Mouse (Mus musculus): Measurements from ENCODE around the gene B4galt5. TPM values are rescaled to one million over a fixed set of nuclear protein-coding genes. Genes with fewer than 3 reads are reported as not detected.

The B4galt5 gene
- polyA plus RNA-seq, 1 experiment from 2014 or later: 7.6 TPM

DNA sequence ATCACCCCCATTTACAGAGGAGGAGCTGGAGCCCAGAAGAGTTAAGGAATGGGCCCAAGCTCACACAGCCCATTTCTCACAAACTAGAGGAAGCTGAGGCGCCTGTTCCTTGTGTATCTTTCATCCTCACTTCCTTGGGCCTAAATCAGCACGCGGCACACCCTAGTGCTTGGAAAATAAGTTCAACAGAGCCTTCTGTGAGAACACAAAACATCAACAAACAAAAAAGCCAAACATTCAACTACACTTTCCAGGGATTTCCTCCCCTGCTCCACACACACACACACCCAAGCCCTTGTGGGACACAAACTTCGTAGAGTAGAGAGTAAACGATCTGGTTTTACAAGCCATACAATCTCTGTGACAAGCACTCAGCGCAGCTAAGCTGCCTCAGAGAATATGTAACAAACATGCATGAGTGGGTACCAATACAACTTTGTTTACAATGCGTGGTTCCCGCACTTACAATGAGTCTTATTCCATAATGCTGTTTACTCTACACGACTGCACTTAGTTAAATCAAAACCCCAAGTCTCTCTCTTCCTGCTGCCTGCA is 5.7 kb upstream of the B4galt5 start:
- Histone ChIP-seq H3K27me3 (peaks cover 16% of the 10 kb centered on the region), H3K4me1 (peaks cover 11% of the 10 kb centered on the region), H3K4me3 (no peak overlapping the region), H3K9ac (no peak overlapping the region), H3K36me3 (no peaks in the 10 kb centered on the region), H3K4me2 (no peak overlapping the region), H3K27ac (peak overlapping the region; percentile 44; the same call in 1 of the 2 replicates), H3K9me3 (no peaks in the 10 kb centered on the region)
- WGBS: 63% methylated on average over 9 of the region's 9 CpGs
- no peak for ATAC-seq (ENCODE audit: insufficient number of reproducible peaks, insufficient read depth, low FRiP score, low TSS enrichment, low read depth)

DNA sequence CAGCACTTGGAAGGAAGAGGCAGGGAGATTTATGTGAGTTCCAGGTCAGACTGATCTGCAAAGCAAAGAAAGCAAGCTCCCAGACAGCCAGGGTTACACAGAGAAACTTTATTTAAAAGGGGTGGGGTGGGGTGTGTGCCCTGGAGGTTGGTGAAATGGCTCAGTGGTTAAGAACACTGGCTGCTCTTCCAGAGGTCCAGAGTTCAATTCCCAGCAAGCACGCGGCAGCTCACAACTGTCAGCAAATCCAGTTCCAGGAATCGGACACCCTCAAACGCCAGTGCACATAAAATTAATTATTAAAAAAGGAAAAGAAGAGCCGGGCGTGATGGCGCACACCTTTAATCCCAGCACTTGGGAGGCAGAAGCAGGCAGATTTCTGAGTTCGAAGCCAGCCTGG is 5.1 kb upstream of the B4galt5 start:
- no peaks in the 10 kb centered on the region for H3K36me3 ChIP-seq
- peaks cover 16% of the 10 kb centered on the region for H3K27me3 ChIP-seq
- no peak overlapping the region for H3K9ac ChIP-seq
- H3K4me3 ChIP-seq: no peak overlapping the region
- 0 out of 2 replicates have a peak overlapping the region, but pooled peaks have one; percentile 44 for H3K27ac ChIP-seq
- no peak for ATAC-seq (ENCODE audit: insufficient number of reproducible peaks, insufficient read depth, low FRiP score, low TSS enrichment, low read depth)
- H3K9me3 ChIP-seq: no peaks in the 10 kb centered on the region
- H3K4me1 ChIP-seq: peaks cover 12% of the 10 kb centered on the region
- WGBS: 87% methylated on average over 8 of the region's 8 CpGs
- H3K4me2 ChIP-seq: no peak overlapping the region

DNA sequence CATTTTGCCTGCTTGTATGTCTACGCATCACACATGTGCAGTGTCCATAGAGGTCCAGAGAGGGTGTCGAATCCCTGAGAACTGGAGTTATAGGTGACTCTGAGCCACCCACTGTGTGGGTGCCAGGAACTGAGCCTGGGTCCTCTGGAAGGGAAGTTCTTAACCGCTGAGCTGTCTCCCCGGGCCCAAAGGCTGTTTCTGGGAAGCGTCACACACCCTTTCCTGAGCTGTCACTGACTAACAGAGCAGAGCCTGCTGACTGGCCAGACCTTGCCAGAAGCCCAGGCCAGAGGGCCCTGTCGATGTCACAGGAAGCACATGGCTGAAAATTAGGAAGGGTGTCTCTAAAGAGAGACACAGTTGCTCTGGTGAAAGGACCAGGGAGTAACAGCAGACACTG is 3.5 kb upstream of the B4galt5 start:
- Histone ChIP-seq H3K27me3 (peaks cover 16% of the 10 kb centered on the region), H3K36me3 (no peaks in the 10 kb centered on the region), H3K4me1 (peaks cover 20% of the 10 kb centered on the region), H3K27ac (no peak overlapping the region), H3K9ac (no peak overlapping the region), H3K4me2 (no peak overlapping the region), H3K4me3 (no peak overlapping the region), H3K9me3 (no peaks in the 10 kb centered on the region)
- WGBS: 75% methylated on average over 6 of the region's 6 CpGs
- no peak for ATAC-seq (ENCODE audit: insufficient number of reproducible peaks, insufficient read depth, low FRiP score, low TSS enrichment, low read depth)

DNA sequence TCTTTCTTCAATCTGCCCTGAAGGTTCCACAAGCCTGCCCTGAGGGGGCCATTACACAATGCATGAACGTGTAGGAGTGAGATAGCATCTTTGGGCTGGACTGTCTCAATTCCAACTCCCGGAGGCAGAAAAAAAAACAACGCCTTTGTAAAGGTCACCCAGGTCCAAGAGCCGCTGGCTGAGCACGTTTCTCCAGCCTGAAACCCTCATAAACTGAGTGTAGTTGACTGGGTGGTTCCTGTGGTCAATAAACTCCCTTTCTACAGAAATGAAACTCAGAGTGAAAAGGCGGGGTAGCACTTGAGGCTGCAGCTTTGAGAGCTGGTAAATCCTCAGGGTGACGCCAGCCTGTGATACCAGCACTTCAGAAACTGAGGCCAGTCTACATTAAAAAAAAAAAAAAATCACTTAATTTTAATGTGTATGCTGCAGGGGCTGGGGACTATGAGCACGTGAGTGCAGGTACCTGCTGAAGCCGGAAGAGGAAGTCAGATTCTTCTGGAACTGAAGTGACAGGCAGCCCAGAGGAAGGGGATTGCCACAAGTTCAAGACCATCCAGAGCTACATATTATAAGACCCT is 2.5 kb upstream of the B4galt5 start:
- no peak for ATAC-seq (ENCODE audit: insufficient number of reproducible peaks, insufficient read depth, low FRiP score, low TSS enrichment, low read depth)

DNA sequence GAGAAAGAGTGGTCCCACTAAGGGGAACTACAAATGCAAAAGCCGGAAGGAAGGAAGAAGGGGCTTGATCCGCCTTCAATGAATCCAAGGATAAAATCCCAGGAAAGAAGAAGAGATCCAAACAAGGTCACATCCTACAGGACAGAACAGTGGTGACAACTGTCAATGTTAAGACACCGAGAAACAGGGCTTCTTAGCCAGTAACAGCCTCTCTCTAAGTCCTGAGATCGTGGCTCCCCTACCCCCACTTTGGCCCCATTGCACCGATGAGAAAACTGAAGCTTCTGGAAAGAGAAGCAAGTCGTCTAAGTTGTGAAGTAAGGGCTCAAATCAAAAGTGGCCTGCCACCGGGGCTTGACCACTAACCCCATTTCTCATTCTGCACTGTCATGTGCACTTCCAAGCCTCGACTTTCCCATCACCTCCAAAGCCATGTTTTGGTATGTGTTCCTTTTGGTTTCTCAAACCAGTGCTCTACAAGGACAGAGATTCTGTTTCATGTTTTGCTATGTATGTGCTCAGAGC is 1.2 kb upstream of the B4galt5 start:
- Histone ChIP-seq H3K36me3 (no peaks in the 10 kb centered on the region), H3K27me3 (peaks cover 16% of the 10 kb centered on the region), H3K4me3 (peak overlapping the region; percentile 83; the same call in 1 of the 2 replicates), H3K4me1 (peaks cover 28% of the 10 kb centered on the region), H3K4me2 (peak overlapping the region; percentile 89), H3K9me3 (no peaks in the 10 kb centered on the region), H3K9ac (no peak overlapping the region), H3K27ac (no peak overlapping the region)
- WGBS: 58% methylated on average over 8 of the region's 8 CpGs
- no peak for ATAC-seq (ENCODE audit: insufficient number of reproducible peaks, insufficient read depth, low FRiP score, low TSS enrichment, low read depth)

More for the DNA sequence above, 2.5 kb upstream of the B4galt5 start:
- Histone ChIP-seq H3K36me3 (no peaks in the 10 kb centered on the region), H3K9ac (no peak overlapping the region), H3K4me1 (peaks cover 27% of the 10 kb centered on the region), H3K27me3 (peaks cover 16% of the 10 kb centered on the region), H3K27ac (no peak overlapping the region), H3K4me2 (no peak overlapping the region), H3K4me3 (no peak overlapping the region), H3K9me3 (no peaks in the 10 kb centered on the region)
- 42% methylated on average over 9 of the region's 9 CpGs for WGBS

DNA sequence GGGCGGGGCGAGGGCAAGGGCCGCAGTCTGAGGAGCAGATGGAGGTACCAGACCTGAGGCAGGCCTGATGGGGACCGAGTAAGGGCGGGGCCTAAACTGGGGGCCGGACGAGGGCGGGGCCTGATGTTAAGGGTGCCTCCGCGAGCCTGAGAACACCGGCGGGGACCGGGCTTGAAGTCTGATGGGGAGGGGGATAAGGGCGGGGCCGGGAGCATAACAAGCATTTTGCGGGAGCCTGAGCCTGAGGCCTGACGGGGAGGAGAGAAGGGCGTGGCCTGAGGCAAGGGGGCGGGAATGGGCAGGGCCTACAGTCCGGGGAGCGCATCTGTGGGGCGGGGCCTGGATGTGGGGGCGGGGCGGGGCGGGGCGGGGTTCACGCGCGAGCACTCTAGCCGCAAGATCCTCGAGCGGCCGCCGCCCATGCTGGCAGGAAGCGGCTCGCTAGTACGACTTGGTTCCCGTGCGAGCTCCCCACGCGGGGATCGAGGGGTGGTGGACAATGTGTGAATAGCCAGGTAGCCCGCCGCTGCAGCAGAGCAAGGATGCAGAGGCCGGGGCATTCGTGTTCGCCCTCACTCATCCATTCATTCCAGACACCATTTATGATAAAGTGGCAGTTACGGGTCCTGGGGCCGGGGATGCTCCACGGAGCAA is 427 bp upstream of the B4galt5 start:
- peak; percentile 95 for ATAC-seq (ENCODE audit: insufficient number of reproducible peaks, insufficient read depth, low FRiP score, low TSS enrichment, low read depth)
- no peak overlapping the region for H3K27ac ChIP-seq
- WGBS: 1% methylated on average over 43 of the region's 50 CpGs
- H3K4me3 ChIP-seq: peak overlapping the region; percentile 83
- H3K36me3 ChIP-seq: no peaks in the 10 kb centered on the region
- no peaks in the 10 kb centered on the region for H3K9me3 ChIP-seq
- H3K9ac ChIP-seq: peak overlapping the region; percentile 89
- H3K4me2 ChIP-seq: peak overlapping the region; percentile 89
- peaks cover 16% of the 10 kb centered on the region for H3K27me3 ChIP-seq
- H3K4me1 ChIP-seq: peaks cover 25% of the 10 kb centered on the region

DNA sequence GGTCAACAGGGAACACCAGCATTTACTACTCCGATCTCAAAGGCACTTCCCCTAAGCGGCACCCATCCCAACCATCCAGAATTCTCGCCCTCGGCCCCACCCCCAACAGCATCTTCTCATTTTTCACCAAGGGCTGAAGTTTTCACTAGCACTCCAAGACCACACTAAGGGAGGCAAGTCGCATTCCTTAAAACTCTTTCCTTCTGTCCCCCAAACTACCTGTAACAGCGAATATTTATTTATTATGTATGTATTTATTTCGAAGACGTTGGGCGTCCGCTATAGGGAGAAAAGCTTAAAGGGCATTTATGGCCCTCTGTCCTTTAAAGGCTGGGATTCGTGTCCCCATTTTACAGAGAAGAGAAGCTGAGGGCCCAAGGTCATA is 1.0 kb downstream of the B4galt5 start:
- Histone ChIP-seq H3K4me2 (peak overlapping the region; percentile 89), H3K36me3 (no peaks in the 10 kb centered on the region)
- WGBS: 7% methylated on average over 11 of the region's 11 CpGs

DNA sequence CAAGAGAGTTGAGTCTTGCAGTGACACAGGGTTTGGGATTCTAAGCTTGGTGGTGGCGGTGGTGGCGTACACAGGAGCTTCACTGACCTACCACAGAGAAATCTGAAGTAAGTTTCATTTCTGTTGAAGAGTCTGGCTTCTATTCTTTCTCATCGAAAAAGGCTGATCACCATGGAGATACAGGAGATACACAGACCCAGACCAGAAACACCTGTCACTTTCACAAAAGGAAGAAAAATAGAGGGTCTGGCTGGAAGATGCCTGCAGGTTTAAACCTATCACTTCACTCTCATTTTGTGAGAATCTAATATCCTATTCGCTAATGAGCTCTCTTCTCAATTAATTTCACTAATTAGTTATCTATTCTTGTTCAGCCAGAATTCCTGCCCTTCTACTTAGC is 1.6 kb downstream of the B4galt5 start:
- Histone ChIP-seq H3K4me3 (peak overlapping the region; percentile 83; the same call in 1 of the 2 replicates), H3K27me3 (peaks cover 16% of the 10 kb centered on the region), H3K4me2 (peak overlapping the region; percentile 89), H3K9ac (no peak overlapping the region), H3K36me3 (no peaks in the 10 kb centered on the region), H3K4me1 (peaks cover 40% of the 10 kb centered on the region), H3K27ac (no peak overlapping the region), H3K9me3 (no peaks in the 10 kb centered on the region)
- 78% methylated on average over 4 of the region's 4 CpGs for WGBS
- ATAC-seq (ENCODE audit: insufficient number of reproducible peaks, insufficient read depth, low FRiP score, low TSS enrichment, low read depth): no peak

More for the DNA sequence above, 1.0 kb downstream of the B4galt5 start:
- Histone ChIP-seq H3K4me1 (peaks cover 38% of the 10 kb centered on the region), H3K27ac (no peak overlapping the region), H3K9me3 (no peaks in the 10 kb centered on the region), H3K4me3 (peak overlapping the region; percentile 83), H3K9ac (peak overlapping the region; percentile 89), H3K27me3 (peaks cover 16% of the 10 kb centered on the region)
- ATAC-seq (ENCODE audit: insufficient number of reproducible peaks, insufficient read depth, low FRiP score, low TSS enrichment, low read depth): no peak

DNA sequence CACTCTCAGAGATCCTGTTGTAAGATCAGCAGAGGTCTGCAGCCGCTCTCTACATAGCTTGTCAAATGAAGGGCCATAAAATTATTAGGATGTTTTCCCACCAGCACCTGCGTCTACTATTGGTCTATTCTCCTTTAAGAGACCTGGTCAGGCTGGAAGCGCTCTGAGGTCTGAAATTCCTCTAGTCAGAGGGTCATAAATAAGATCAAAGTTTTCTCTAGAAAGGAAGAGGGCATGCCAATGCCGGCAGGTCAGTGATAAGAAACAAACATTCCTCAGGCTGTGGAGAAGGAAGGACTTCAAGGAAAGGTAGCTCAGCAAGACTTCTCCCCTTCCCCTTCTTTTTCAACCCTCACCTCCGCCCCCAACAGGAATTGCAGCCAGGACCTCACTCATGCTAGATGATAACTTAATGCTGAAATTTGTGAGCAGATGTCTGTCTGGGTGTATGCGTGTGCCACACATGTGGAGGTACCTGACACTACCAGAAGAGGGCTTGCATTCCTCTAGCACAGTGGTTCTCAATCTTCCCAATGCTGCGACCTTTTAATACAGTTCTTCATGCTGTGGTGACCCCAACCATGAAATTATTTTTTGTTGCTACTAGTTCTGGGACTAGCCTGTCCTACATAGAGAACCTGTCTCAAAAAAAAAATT is 3.3 kb downstream of the B4galt5 start:
- Histone ChIP-seq H3K9ac (no peak overlapping the region), H3K4me3 (no peak overlapping the region), H3K27ac (no peak overlapping the region), H3K36me3 (no peaks in the 10 kb centered on the region), H3K4me2 (no peak overlapping the region), H3K27me3 (peaks cover 10% of the 10 kb centered on the region), H3K4me1 (peaks cover 40% of the 10 kb centered on the region), H3K9me3 (no peaks in the 10 kb centered on the region)
- 84% methylated on average over 7 of the region's 7 CpGs for WGBS
- ATAC-seq (ENCODE audit: insufficient number of reproducible peaks, insufficient read depth, low FRiP score, low TSS enrichment, low read depth): no peak

DNA sequence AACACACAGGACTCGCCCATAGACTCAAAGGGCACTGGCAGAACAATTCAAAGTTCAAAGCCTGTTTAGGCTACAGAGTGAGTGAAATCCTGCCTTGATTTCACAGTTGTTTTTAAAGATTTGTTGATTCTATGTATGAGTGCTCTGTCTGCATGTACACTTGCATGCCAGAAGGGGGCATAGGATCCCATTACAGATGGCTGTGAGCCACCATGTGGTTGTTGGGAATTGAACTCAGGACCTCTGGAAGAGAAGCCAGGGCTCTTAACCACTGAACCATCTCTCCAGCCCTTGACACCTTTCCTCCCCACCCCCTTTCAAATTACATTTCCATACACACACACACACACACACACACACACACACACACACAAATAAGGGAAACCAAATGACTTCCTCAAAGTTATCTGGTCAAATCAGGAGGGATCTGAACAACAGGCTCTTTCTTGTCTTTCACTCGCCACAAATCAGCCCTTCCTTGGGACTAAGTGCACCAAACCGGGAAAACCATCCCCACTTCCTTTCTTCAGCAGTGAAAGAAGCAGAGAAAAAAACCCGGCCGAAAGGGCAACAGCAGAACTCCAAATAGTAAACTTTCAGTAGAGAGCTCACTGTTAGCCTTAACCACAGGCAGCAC is 4.0 kb downstream of the B4galt5 start:
- 67% methylated on average over 5 of the region's 5 CpGs for WGBS
- no peak for ATAC-seq (ENCODE audit: insufficient number of reproducible peaks, insufficient read depth, low FRiP score, low TSS enrichment, low read depth)
- H3K9me3 ChIP-seq: no peaks in the 10 kb centered on the region

DNA sequence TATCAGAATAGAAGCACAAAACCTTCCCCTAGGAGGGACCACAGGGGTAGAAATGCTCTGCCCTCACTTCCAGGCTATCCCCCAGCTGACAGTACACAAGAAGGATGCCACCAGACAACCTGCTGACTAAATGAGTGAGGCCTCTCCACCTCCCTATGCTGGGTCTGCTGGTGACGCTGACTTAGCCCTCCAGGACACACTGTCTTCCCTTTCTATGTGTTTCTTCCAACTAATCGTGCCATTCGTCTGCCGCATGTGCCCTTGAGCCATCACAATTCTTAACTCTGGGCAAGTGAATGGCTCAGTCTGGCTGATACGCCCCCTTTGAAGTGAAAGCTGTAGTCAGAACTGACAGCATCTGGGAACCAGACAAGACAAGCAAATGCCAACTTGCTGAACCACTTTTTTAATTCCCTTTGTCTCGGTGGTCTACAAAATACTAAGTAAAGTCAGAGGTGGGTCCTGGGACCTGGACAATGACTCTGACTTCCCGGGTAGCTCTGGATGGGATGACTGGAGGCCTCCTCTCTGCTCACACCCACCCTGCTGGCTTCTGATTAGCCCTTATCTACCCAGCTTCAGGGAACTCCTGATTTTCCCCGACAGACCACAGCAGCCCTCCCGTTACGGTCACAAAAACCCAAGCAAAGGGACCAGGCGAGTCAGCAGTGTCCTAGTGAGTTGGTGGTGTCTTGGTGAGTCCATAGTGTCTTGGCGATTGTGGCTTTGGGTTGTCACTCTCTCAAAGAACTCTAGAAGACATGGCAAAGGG is 5.4 kb downstream of the B4galt5 start:
- H3K4me1 ChIP-seq: peaks cover 34% of the 10 kb centered on the region
- no peaks in the 10 kb centered on the region for H3K9me3 ChIP-seq
- H3K27ac ChIP-seq: no peak overlapping the region
- no peaks in the 10 kb centered on the region for H3K27me3 ChIP-seq
- no peaks in the 10 kb centered on the region for H3K36me3 ChIP-seq
- H3K9ac ChIP-seq: no peak overlapping the region
- no peak overlapping the region for H3K4me3 ChIP-seq
- H3K4me2 ChIP-seq: no peak overlapping the region
- 59% methylated on average over 12 of the region's 12 CpGs for WGBS
- ATAC-seq (ENCODE audit: insufficient number of reproducible peaks, insufficient read depth, low FRiP score, low TSS enrichment, low read depth): no peak

More for the DNA sequence above, 4.0 kb downstream of the B4galt5 start:
- Histone ChIP-seq H3K27ac (no peak overlapping the region), H3K4me1 (peaks cover 38% of the 10 kb centered on the region), H3K27me3 (peaks cover 4% of the 10 kb centered on the region), H3K4me3 (no peak overlapping the region), H3K36me3 (no peaks in the 10 kb centered on the region), H3K9ac (no peak overlapping the region), H3K4me2 (no peak overlapping the region)
